Mouse (Mus musculus) limb, embryonic 14.5 days (tissue): ENCODE data around the gene Dnase1. TPM values are rescaled to one million over a fixed set of nuclear protein-coding genes. Genes with fewer than 3 reads are reported as not detected.

ENCODE experiments used
- ATAC-seq: fragments of 200-750 bp; cut with Nextera tagmentation; 2 replicates; pipeline ENCODE4 v1.8.0; 2017; ENCODE audit warnings: low read depth, moderate number of reproducible peaks, moderate TSS enrichment; ENCODE audit not compliant: low FRiP score
- DNase-seq: peaks from one replicate; pipeline ENCODE4 v3.0.0-alpha.2; 2015; ENCODE audit warnings: low spot score
- H3K27ac ChIP-seq: fragments of 300-500 bp; sonication (generic); replicated peaks from 2 replicates; pipeline ENCODE4 v1.5.1; 2014; ENCODE audit warnings: low read depth, mild to moderate bottlenecking, low read length, moderate library complexity, mixed read lengths
- H3K27me3 ChIP-seq: fragments of 300-500 bp; sonication (generic); 2 replicates; pipeline ENCODE4 v1.6.1; 2014; ENCODE audit warnings: low read length, mixed read lengths; ENCODE audit not compliant: control insufficient read depth, insufficient read depth
- H3K36me3 ChIP-seq: fragments of 300-500 bp; sonication (generic); 2 replicates; pipeline ENCODE4 v1.6.1; 2014; ENCODE audit warnings: mild to moderate bottlenecking, low read length, moderate library complexity, mixed read lengths; ENCODE audit not compliant: control insufficient read depth, insufficient read depth
- H3K4me1 ChIP-seq: fragments of 300-500 bp; sonication (generic); 2 replicates; pipeline ENCODE4 v1.6.1; 2014; ENCODE audit warnings: antibody characterized with exemption, low read length, mixed read lengths; ENCODE audit not compliant: control insufficient read depth, insufficient read depth
- H3K4me2 ChIP-seq: fragments of 300-500 bp; sonication (generic); replicated peaks from 2 replicates; pipeline ENCODE4 v1.6.1; 2014; ENCODE audit warnings: low read depth, mild to moderate bottlenecking, low read length, moderate library complexity; ENCODE audit not compliant: severe bottlenecking
- H3K4me3 ChIP-seq: fragments of 300-500 bp; sonication (generic); replicated peaks from 2 replicates; pipeline ENCODE4 v1.5.1; 2014; ENCODE audit warnings: low read length
- H3K9ac ChIP-seq: fragments of 300-500 bp; sonication (generic); 2 replicates; pipeline ENCODE4 v1.6.1; 2014; ENCODE audit warnings: mild to moderate bottlenecking, low read depth, low read length, moderate library complexity; ENCODE audit not compliant: severe bottlenecking
- H3K9me3 ChIP-seq: fragments of 300-500 bp; sonication (generic); 2 replicates; pipeline ENCODE4 v1.6.1; 2016; ENCODE audit warnings: low read length; ENCODE audit not compliant: control insufficient read depth
- POLR2A ChIP-seq: fragments of 200-500 bp; IDR thresholded peaks from 2 replicates; pipeline ENCODE4 v1.8.0; 2012; ENCODE audit warnings: inconsistent platforms, mild to moderate bottlenecking, moderate library complexity, borderline replicate concordance; ENCODE audit not compliant: insufficient read depth, insufficient read length; ENCODE audit errors: extremely low read depth
- WGBS: fragments of 180-500 bp; shearing (Covaris S2); extraction: QIAGEN DNeasy Blood & Tissue Kit; methylation state at CpG from one replicate; pipeline ENCODE4 v1.1.7; 2014; 5-methylcytosine and 5-hydroxymethylcytosine counted together
- microRNA-seq: library from miRNA; unstranded; fragments of <30 nt; microRNA quantifications from one replicate; pipeline ENCODE4, GENCODE M21; 2016
- polyA plus RNA-seq, 2 experiments: library from polyadenylated mRNA; depleted of rRNA in 1 of 2; stranded (reverse) in 1 of 2; unstranded in 1 of 2; fragments of >200 nt; fragmentation: Nextera tagmentation in 1 of 2; extraction: Ambion mirVana in 1 of 2; gene quantifications; 2 replicates each; pipeline versions ENCODE4 v1.2.1 to v1.2.3; 2012 to 2014

Dnase1 gene
- polyA plus RNA-seq, 2 experiments = 0.01 to 6.2 TPM

DNA sequence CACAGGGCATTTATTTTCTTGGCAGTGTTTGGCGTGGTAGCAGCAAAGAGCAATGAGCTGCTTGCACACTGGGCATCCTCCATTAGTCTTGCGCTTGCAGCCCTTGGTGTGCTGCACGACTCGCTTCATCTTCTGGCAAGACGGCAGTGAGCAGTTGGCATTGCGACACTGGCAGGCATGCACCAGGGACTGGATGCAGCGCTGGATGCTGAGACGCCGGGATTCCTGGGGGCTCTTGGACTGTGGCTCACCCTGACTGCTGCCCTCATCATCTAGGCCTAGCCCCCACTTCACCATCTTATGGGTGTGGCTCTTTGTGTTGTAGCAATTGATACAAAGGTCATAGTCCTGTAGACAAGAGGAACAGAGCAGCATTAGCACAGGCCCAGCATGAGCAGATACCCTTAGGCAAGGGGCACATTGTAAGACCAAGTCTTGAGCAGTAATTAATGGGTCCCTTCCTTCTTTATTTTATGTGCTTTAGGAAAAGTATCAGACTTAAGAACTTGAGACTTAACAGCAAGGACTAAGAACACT lies 49.2 kb downstream of the Dnase1 start:
- TF ChIP-seq POLR2A = no peak
- Histone ChIP-seq H3K9ac (no peak overlapping the region), H3K4me3 (no peak overlapping the region), H3K4me1 (no peaks in the 10 kb centered on the region), H3K36me3 (peaks cover 85% of the 10 kb centered on the region), H3K27me3 (no peaks in the 10 kb centered on the region), H3K27ac (no peak overlapping the region), H3K9me3 (no peaks in the 10 kb centered on the region), H3K4me2 (no peak overlapping the region)
- DNase-seq (no peak), ATAC-seq (no peak)
- WGBS = 94% methylated on average over 9 of the region's 9 CpGs

DNA sequence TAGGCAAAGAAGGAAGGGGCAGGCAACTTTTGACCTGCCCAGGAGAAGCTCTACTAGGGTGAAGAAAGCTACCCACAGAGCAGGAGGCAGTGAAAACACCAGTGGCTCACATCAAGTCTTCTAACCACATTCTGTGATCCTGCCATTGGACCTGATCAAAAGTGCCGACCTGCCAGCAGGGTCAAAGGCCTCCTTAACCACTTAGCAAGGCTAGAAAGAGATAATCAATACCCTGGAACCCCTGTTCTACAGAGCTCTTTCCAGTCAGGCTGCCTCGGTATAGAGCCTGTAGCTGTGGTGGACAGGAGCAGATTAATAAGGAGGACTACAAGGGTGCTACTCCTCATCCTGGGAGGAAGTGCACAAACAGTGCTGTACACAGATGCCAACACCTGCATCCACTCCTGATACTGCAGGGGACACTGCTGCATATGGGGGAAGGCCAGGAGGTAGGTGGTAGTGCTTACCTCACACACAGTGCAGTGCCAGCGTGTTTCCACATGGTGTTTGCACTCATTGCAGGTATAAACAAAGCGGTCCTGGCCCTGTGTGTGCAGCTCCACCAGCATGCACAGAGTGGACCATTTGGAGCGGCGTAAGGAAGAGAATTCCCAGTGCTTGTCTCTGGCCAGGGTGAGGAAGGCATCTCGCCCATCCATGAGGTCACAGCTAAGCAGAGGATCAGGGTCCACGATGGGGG lies 50.6 kb downstream of the Dnase1 start:
- DNase-seq = no peak
- Histone ChIP-seq H3K4me2 (no peak overlapping the region), H3K4me1 (no peaks in the 10 kb centered on the region), H3K27me3 (no peaks in the 10 kb centered on the region), H3K9me3 (no peaks in the 10 kb centered on the region), H3K27ac (no peak overlapping the region), H3K36me3 (peaks cover 95% of the 10 kb centered on the region), H3K4me3 (no peak overlapping the region), H3K9ac (no peak overlapping the region)
- no peak for TF ChIP-seq POLR2A
- WGBS = 91% methylated on average over 8 of the region's 8 CpGs
- no peak for ATAC-seq

Small RNA genes lying within 50 kb of the gene (microRNA-seq; reads per million reads assigned to microRNA genes)
- gene Gm23413 = not detected

Other genes starting within 250 kb of the Dnase1 start
- gene Olfr15, start 206.1 kb upstream of the Dnase1 start, polyA plus RNA-seq (2012; rRNA removed) = not detected in 2 replicates
- not detected in 2 replicates for gene Olfr15, start 206.1 kb upstream of the Dnase1 start, polyA plus RNA-seq (2014; fragmentation: Nextera tagmentation; extraction: Ambion mirVana)
- gene Zfp174, start 189.7 kb upstream of the Dnase1 start, polyA plus RNA-seq (2012; rRNA removed) = 2.7 and 3.0 TPM in 2 replicates
- gene Zfp174, start 189.7 kb upstream of the Dnase1 start, polyA plus RNA-seq (2014; fragmentation: Nextera tagmentation; extraction: Ambion mirVana) = 1.7 and 1.8 TPM in 2 replicates
- gene Naa60, start 164.6 kb upstream of the Dnase1 start, polyA plus RNA-seq (2012; rRNA removed) = 59.5 and 72.1 TPM in 2 replicates
- 62.2 and 63.0 TPM in 2 replicates for gene Naa60, start 164.6 kb upstream of the Dnase1 start, polyA plus RNA-seq (2014; fragmentation: Nextera tagmentation; extraction: Ambion mirVana)
- 5.1 and 7.0 TPM in 2 replicates for gene Zfp597, start 152.4 kb upstream of the Dnase1 start, polyA plus RNA-seq (2012; rRNA removed)
- gene Zfp597, start 152.4 kb upstream of the Dnase1 start, polyA plus RNA-seq (2014; fragmentation: Nextera tagmentation; extraction: Ambion mirVana) = 5.7 and 7.9 TPM in 2 replicates
- gene Gm20695, start 152.3 kb upstream of the Dnase1 start, polyA plus RNA-seq (2012; rRNA removed) = 0.37 and 0.78 TPM in 2 replicates
- 2.2 and 3.7 TPM in 2 replicates for gene Gm20695, start 152.3 kb upstream of the Dnase1 start, polyA plus RNA-seq (2014; fragmentation: Nextera tagmentation; extraction: Ambion mirVana)
- 3.2 and 6.8 TPM in 2 replicates for gene 1700037C18Rik, start 128.3 kb upstream of the Dnase1 start, polyA plus RNA-seq (2012; rRNA removed)
- 4.9 and 5.8 TPM in 2 replicates for gene 1700037C18Rik, start 128.3 kb upstream of the Dnase1 start, polyA plus RNA-seq (2014; fragmentation: Nextera tagmentation; extraction: Ambion mirVana)
- gene Cluap1, start 128.1 kb upstream of the Dnase1 start, polyA plus RNA-seq (2012; rRNA removed) = 17.3 and 28.1 TPM in 2 replicates
- gene Cluap1, start 128.1 kb upstream of the Dnase1 start, polyA plus RNA-seq (2014; fragmentation: Nextera tagmentation; extraction: Ambion mirVana) = 29.9 and 33.2 TPM in 2 replicates
- gene Nlrc3, start 60.3 kb upstream of the Dnase1 start, polyA plus RNA-seq (2012; rRNA removed) = 2.7 and 3.6 TPM in 2 replicates
- gene Nlrc3, start 60.3 kb upstream of the Dnase1 start, polyA plus RNA-seq (2014; fragmentation: Nextera tagmentation; extraction: Ambion mirVana) = 1.1 and 1.2 TPM in 2 replicates
- gene Slx4, start 33.2 kb upstream of the Dnase1 start, polyA plus RNA-seq (2012; rRNA removed) = 46.0 and 47.5 TPM in 2 replicates
- 24.4 and 28.9 TPM in 2 replicates for gene Slx4, start 33.2 kb upstream of the Dnase1 start, polyA plus RNA-seq (2014; fragmentation: Nextera tagmentation; extraction: Ambion mirVana)
- gene Trap1, start 40.9 kb downstream of the Dnase1 start, polyA plus RNA-seq (2012; rRNA removed) = 87.6 and 95.6 TPM in 2 replicates
- gene Trap1, start 40.9 kb downstream of the Dnase1 start, polyA plus RNA-seq (2014; fragmentation: Nextera tagmentation; extraction: Ambion mirVana) = 82.8 and 86.6 TPM in 2 replicates
- 31.3 and 36.7 TPM in 2 replicates for gene Crebbp, start 177.1 kb downstream of the Dnase1 start, polyA plus RNA-seq (2012; rRNA removed)
- 55.7 and 60.5 TPM in 2 replicates for gene Crebbp, start 177.1 kb downstream of the Dnase1 start, polyA plus RNA-seq (2014; fragmentation: Nextera tagmentation; extraction: Ambion mirVana)